Mouse (Mus musculus) MEL (cell line): ENCODE data around the gene Atp6v1a. TPM values are rescaled to one million over a fixed set of nuclear protein-coding genes. Genes with fewer than 3 reads are reported as not detected.

Experiments
- DNase-seq: peaks from one replicate; pipeline ENCODE4 v3.0.0; 2011; ENCODE audit warnings: low read depth, low spot score
- H3K27ac ChIP-seq: 2 replicates; pipeline ENCODE4 v1.5.1; 2012; ENCODE audit warnings: low read depth, mild to moderate bottlenecking, control low read depth, low read length, moderate library complexity; ENCODE audit not compliant: control insufficient read depth
- H3K27me3 ChIP-seq, 2 experiments: fragments of 150-350 bp in 1 of 2; sonication (generic) in 1 of 2; 2 replicates each; pipeline ENCODE4 v1.6.1; 2012; ENCODE audit warnings: low read length in 2 of 2, mild to moderate bottlenecking in 2 of 2, improper control_type of control experiment in 1 of 2, moderate library complexity in 1 of 2; ENCODE audit not compliant: insufficient read depth in 2 of 2, control insufficient read depth in 1 of 2
- H3K36me3 ChIP-seq, 2 experiments: 2 replicates each; pipeline ENCODE4 v1.6.1; 2012 to 2014; ENCODE audit warnings: low read length in 2 of 2, improper control_type of control experiment in 1 of 2, inconsistent platforms in 1 of 2, mild to moderate bottlenecking in 1 of 2; ENCODE audit not compliant: insufficient read depth in 2 of 2, control insufficient read depth in 1 of 2
- H3K4me1 ChIP-seq, 2 experiments: fragments of 150-350 bp in 1 of 2; sonication (generic) in 1 of 2; 2 replicates each; pipeline ENCODE4 v1.6.1; 2012; ENCODE audit warnings: low read length in 2 of 2, improper control_type of control experiment in 1 of 2, mild to moderate bottlenecking in 1 of 2; ENCODE audit not compliant: insufficient read depth in 2 of 2, control insufficient read depth in 1 of 2
- H3K4me3 ChIP-seq, 2 experiments: fragments of 150-350 bp in 1 of 2; sonication (generic) in 1 of 2; 2 replicates each; pipeline ENCODE4 v1.5.1; 2012; ENCODE audit warnings: low read depth in 2 of 2, low read length in 2 of 2, mild to moderate bottlenecking in 2 of 2, moderate library complexity in 2 of 2, control low read depth in 1 of 2, improper control_type of control experiment in 1 of 2; ENCODE audit not compliant: control insufficient read depth in 1 of 2, insufficient read depth in 1 of 2
- H3K79me2 ChIP-seq: 2 replicates; pipeline ENCODE4 v1.6.1; 2012; ENCODE audit warnings: mild to moderate bottlenecking, low read length, moderate library complexity; ENCODE audit not compliant: control insufficient read depth, poor library complexity, insufficient read depth
- H3K9ac ChIP-seq: 2 replicates; pipeline ENCODE4 v1.6.1; 2012; ENCODE audit warnings: low read depth, mild to moderate bottlenecking, control low read depth, low read length, moderate library complexity; ENCODE audit not compliant: control insufficient read depth, poor library complexity, severe bottlenecking
- H3K9me3 ChIP-seq: fragments of 150-350 bp; sonication (generic); replicated peaks from 2 replicates; pipeline ENCODE4 v1.6.1; 2012; ENCODE audit warnings: mild to moderate bottlenecking, low read length, improper control_type of control experiment, moderate library complexity; ENCODE audit not compliant: insufficient read depth
- BHLHE40 ChIP-seq: IDR thresholded peaks from 2 replicates; pipeline ENCODE4 v1.6.1; 2012; ENCODE audit warnings: low read depth, mild to moderate bottlenecking, inconsistent platforms, low read length, improper control_type of control experiment, borderline replicate concordance
- CTCF ChIP-seq, 3 experiments: IDR thresholded peaks in 2 of 3; conservative IDR thresholded peaks in 1 of 3; 2 replicates each; pipeline ENCODE4 v1.5.1; 2011 to 2012; ENCODE audit warnings: low read length in 3 of 3, low read depth in 2 of 3, mild to moderate bottlenecking in 2 of 3, improper control_type of control experiment in 1 of 3, inconsistent platforms in 1 of 3, mixed read lengths in 1 of 3, moderate library complexity in 1 of 3; ENCODE audit not compliant: control insufficient read depth in 1 of 3, insufficient read depth in 1 of 3, poor library complexity in 1 of 3, severe bottlenecking in 1 of 3
- E2F4 ChIP-seq: IDR thresholded peaks from 2 replicates; pipeline ENCODE4 v1.6.1; 2011; ENCODE audit warnings: low read depth, low read length, improper control_type of control experiment, borderline replicate concordance
- EP300 ChIP-seq, 2 experiments: IDR thresholded peaks; 2 replicates each; pipeline ENCODE4 v1.6.1; 2011; ENCODE audit warnings: improper control_type of control experiment in 2 of 2, low read length in 2 of 2, low read depth in 1 of 2, mild to moderate bottlenecking in 1 of 2
- GATA1 ChIP-seq: IDR thresholded peaks from 2 replicates; pipeline ENCODE4 v1.6.1; 2011; ENCODE audit warnings: low read depth, low read length, improper control_type of control experiment
- KAT2A ChIP-seq: conservative IDR thresholded peaks from 2 replicates; pipeline ENCODE4 v1.6.1; 2012; ENCODE audit warnings: low read depth, low read length, improper control_type of control experiment, inconsistent platforms
- MAFK ChIP-seq: IDR thresholded peaks from 2 replicates; pipeline ENCODE4 v1.6.1; 2011; ENCODE audit warnings: low read depth, mild to moderate bottlenecking, low read length, improper control_type of control experiment, borderline replicate concordance
- MEF2A ChIP-seq: IDR thresholded peaks from 2 replicates; pipeline ENCODE4 v1.6.1; 2014; ENCODE audit warnings: low read depth, mild to moderate bottlenecking, inconsistent platforms, low read length, improper control_type of control experiment; ENCODE audit not compliant: poor library complexity, insufficient replicate concordance, severe bottlenecking; ENCODE audit errors: extremely low read depth
- MXI1 ChIP-seq: IDR thresholded peaks from 2 replicates; pipeline ENCODE4 v1.6.1; 2011; ENCODE audit warnings: mild to moderate bottlenecking, low read depth, low read length, improper control_type of control experiment
- MYB ChIP-seq: IDR thresholded peaks from 2 replicates; pipeline ENCODE4 v1.6.1; 2011; ENCODE audit warnings: mild to moderate bottlenecking, low read depth, low read length, improper control_type of control experiment
- MYC ChIP-seq: IDR thresholded peaks from 2 replicates; pipeline ENCODE4 v1.6.1; 2011; ENCODE audit warnings: low read depth, mild to moderate bottlenecking, low read length, improper control_type of control experiment, moderate library complexity
- NELFE ChIP-seq: IDR thresholded peaks from 2 replicates; pipeline ENCODE4 v1.6.1; 2011; ENCODE audit warnings: low read depth, low read length, improper control_type of control experiment
- POLR2A ChIP-seq, 2 experiments: IDR thresholded peaks; 2 replicates each; pipeline ENCODE4 v1.6.1; 2011 to 2012; ENCODE audit warnings: low read length in 2 of 2, mild to moderate bottlenecking in 2 of 2, control low read depth in 1 of 2, improper control_type of control experiment in 1 of 2, low read depth in 1 of 2, moderate library complexity in 1 of 2; ENCODE audit not compliant: control insufficient read depth in 1 of 2, insufficient read depth in 1 of 2, poor library complexity in 1 of 2
- POLR2AphosphoS2 ChIP-seq: IDR thresholded peaks from 2 replicates; pipeline ENCODE4 v1.6.1; 2011; ENCODE audit warnings: low read length, improper control_type of control experiment
- SIN3A ChIP-seq: IDR thresholded peaks from 2 replicates; pipeline ENCODE4 v1.6.1; 2012; ENCODE audit warnings: low read length, improper control_type of control experiment, inconsistent platforms
- SMC3 ChIP-seq: IDR thresholded peaks from 2 replicates; pipeline ENCODE4 v1.6.1; 2011; ENCODE audit warnings: low read depth, low read length, improper control_type of control experiment
- TBP ChIP-seq: IDR thresholded peaks from 2 replicates; pipeline ENCODE4 v1.8.0; 2011; ENCODE audit warnings: low read depth, low read length, improper control_type of control experiment
- TCF12 ChIP-seq: IDR thresholded peaks from 2 replicates; pipeline ENCODE4 v1.6.1; 2014; ENCODE audit warnings: low read depth, mild to moderate bottlenecking, inconsistent platforms, low read length, improper control_type of control experiment, moderate library complexity
- ZKSCAN1 ChIP-seq: IDR thresholded peaks from 2 replicates; pipeline ENCODE4 v1.6.1; 2012; ENCODE audit warnings: low read depth, mild to moderate bottlenecking, inconsistent platforms, low read length, improper control_type of control experiment, moderate library complexity
- polyA plus RNA-seq, 2 experiments: library from polyadenylated mRNA; stranded (reverse) in 1 of 2; unstranded in 1 of 2; fragments of >175 nt in 1 of 2; fragments of >200 nt in 1 of 2; gene quantifications; 2 replicates each; pipeline versions ENCODE4 v1.2.1 to v1.2.4; 2012; ENCODE audit warnings: low replicate concordance in 2 of 2, low read depth in 1 of 2; ENCODE audit not compliant: insufficient read length in 2 of 2, insufficient read depth in 1 of 2, missing spikeins in 1 of 2
- total RNA-seq: library from RNA; depleted of rRNA; stranded (reverse); fragments of 300-350 nt; gene quantifications from 2 replicates; pipeline ENCODE4 v1.2.3, GENCODE M21; 2012

The Atp6v1a gene
- total and polyA plus RNA-seq, 3 experiments, result 34.9 to 38.5 TPM; not detected in 1

DNA sequence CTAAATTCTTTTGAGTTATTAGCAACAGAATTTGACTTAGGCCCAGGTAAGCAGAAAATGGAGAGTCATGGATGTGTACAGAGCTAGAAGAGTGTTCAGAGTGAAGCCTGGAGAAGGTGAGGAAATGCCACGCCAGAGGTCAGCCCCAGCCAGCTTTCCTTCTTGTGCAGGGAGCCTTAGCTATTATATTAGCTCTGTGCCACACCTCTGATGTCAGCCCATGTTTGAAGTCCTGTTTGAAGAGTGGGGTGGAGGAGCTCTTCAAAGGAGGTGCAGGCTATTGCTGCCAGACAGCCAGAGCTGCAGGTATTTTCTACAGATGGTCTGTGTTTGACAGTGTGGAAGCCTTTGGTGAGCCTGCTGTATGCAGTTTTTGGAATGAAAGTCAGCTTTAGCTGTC, 39.0 kb upstream of the Atp6v1a start:
- no peak for DNase-seq
- no peaks in the 10 kb centered on the region for H3K9me3 ChIP-seq
- no peak overlapping the region for H3K4me3 ChIP-seq
- TF ChIP-seq EP300 (IDR thresholded peaks at IDR 0.05; ENCODE audit: low read depth in 1 of 2, low read length in 2 of 2), result no peak
- no peak for TF ChIP-seq MAFK
- no peak for TF ChIP-seq MYB
- no peak for TF ChIP-seq MYC
- TF ChIP-seq GATA1, result no peak
- TF ChIP-seq ZKSCAN1, result no peak
- no peak for TF ChIP-seq CTCF (IDR thresholded peaks at IDR 0.05 in 2 of 3, conservative IDR thresholded peaks at IDR 0.05 in 1 of 3; ENCODE audit: control insufficient read depth in 1 of 3, insufficient read depth in 1 of 3, low read depth in 2 of 3, low read length in 3 of 3, poor library complexity in 1 of 3, severe bottlenecking in 1 of 3)
- TF ChIP-seq TCF12, result no peak
- TF ChIP-seq E2F4, result no peak
- no peak for TF ChIP-seq TBP
- TF ChIP-seq POLR2AphosphoS2, result no peak
- no peak for TF ChIP-seq SMC3
- no peak for TF ChIP-seq POLR2A (IDR thresholded peaks at IDR 0.05; ENCODE audit: control insufficient read depth in 1 of 2, insufficient read depth in 1 of 2, low read depth in 1 of 2, low read length in 2 of 2, poor library complexity in 1 of 2)
- peaks cover 0 to 30% of the 10 kb centered on the region in 2 experiments; a peak in 2 of 4 replicates for H3K36me3 ChIP-seq
- H3K4me1 ChIP-seq, result peaks cover 17 to 24% of the 10 kb centered on the region in 2 experiments
- no peaks in the 10 kb centered on the region for H3K27me3 ChIP-seq
- no peak overlapping the region for H3K9ac ChIP-seq
- peaks cover 20% of the 10 kb centered on the region for H3K79me2 ChIP-seq
- H3K27ac ChIP-seq, result no peak overlapping the region

GRCm38 (mm10) chr16:44176511-44176910, 37.0 kb upstream of the Atp6v1a start:
- Histone ChIP-seq H3K27me3 (no peaks in the 10 kb centered on the region), H3K9me3 (no peaks in the 10 kb centered on the region), H3K9ac (no peak overlapping the region), H3K27ac (no peak overlapping the region), H3K36me3 (peaks cover 0 to 30% of the 10 kb centered on the region in 2 experiments; a peak in 2 of 4 replicates), H3K4me1 (peaks cover 17 to 24% of the 10 kb centered on the region in 2 experiments), H3K4me3 (no peak overlapping the region), H3K79me2 (peaks cover 26% of the 10 kb centered on the region)
- no peak for TF ChIP-seq MXI1
- TF ChIP-seq BHLHE40, result no peak
- no peak for TF ChIP-seq KAT2A
- TF ChIP-seq MEF2A, result no peak
- no peak for TF ChIP-seq NELFE
- no peak for TF ChIP-seq SIN3A
- TF ChIP-seq EP300 (IDR thresholded peaks at IDR 0.05; ENCODE audit: low read depth in 1 of 2, low read length in 2 of 2), result no peak
- DNase-seq, result no peak
